Mouse (Mus musculus) kidney, adult 18-20 months (tissue): ENCODE data around the gene Smco4.
A peak's percentile ranks its signal among the peaks of the same experiment; 100 is the strongest.
"Not testable (repeated sequence)": the region's sequence is repeated elsewhere in the genome, so short reads cannot be mapped to it uniquely, and the experiment has no call there.

Experiments
- DNase-seq: peaks from one replicate; pipeline ENCODE4 v3.0.0; 2021

Smco4 gene

DNA sequence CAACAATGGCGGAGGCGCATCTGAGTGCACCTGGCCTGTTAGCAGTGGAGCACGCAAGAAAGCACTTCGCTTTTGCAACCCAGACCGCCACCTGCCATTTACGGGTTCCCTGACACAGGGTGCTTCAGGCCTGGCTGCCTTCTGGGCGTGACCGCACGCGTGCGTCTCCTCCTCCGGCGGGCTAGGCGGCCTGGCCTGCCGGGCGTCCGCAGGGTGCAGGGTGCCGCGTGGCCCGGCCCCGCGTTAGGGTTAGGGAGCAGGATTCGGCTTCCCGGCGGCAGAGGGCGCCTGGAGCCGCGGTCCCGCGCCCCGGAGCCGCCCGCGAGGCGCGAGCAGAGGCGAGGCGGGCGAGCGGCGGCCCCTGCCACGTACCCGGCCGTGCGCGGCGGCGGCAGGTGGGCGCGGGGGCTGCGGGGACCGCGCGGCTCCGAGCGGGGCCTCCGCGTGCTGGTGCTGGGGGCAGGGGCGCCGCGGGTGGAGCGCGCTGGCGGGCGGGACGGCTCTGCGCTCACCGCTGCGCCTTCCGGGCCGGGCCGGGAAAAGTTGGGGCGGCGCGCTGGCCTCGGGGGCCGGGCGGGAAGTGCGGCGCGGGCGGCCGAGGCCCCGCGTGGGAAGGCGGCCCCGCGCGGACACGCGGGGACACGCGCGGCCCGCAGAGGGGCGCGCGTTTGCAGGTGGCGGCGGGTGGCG, at the start of gene Smco4:
Smco4 (plus strand) TSS at position 198 of the 690 bp plus-strand sequence.
- peak; percentile 83 for DNase-seq

DNA sequence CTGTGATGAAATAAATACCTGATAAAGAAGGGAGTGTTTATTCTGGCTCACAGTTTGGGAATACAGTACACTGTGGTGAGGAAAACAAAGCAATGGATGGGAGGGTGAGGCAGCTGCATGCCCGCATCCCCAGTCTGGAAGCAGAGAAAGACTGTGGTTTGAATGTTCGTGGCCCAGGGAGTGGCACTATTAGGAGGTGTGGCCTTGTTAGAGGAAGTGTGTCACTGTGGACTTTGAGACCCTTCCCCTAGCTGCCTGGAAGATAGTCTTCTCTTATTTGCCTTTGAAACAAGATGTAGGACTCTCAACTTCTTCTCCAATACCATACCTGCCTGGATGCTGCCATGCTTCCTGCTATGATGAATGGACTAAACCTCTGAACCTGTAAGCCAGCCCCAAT, 45.8 kb upstream of the Smco4 start:
- DNase-seq = no peak

DNA sequence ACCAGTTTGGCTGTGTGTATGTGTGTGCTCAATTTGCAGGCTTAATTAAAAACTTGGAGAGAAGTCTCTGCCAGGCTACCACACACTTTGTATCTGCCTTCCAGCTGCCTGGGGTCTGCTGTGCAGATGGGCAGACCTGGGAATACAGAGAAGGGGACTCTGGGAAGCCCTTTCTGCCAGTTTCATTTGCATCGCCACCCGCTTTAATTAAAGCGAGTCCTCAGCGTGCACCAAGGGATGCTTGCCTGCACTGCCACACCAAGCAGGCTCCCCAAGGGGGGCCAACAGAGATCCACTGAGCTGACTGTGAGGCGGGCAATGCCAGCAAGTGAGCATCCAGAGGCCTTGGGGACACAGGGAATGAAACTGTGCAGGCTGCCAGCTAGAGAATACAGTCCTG, 42.3 kb upstream of the Smco4 start:
- DNase-seq = no peak

DNA sequence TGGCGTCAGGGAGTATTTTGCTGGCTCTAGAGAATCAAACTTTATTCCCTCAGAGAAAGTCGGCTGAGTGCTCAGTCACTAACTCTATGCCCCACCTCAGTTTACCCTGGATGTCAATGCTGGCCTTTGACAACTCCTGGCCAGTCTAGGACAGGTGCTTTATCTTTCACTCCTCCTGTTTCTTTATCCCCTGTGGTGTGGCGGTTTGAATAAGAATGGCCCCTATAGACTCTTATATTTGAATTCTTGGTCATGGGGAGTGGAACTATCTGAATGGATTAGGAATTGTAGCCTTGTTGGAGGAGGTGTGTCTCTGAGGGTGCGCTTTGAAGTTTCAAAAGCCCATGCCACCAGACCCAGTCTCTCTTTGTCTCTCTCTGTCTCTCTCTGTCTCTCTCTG, 21.0 kb upstream of the Smco4 start:
- no peak for DNase-seq

DNA sequence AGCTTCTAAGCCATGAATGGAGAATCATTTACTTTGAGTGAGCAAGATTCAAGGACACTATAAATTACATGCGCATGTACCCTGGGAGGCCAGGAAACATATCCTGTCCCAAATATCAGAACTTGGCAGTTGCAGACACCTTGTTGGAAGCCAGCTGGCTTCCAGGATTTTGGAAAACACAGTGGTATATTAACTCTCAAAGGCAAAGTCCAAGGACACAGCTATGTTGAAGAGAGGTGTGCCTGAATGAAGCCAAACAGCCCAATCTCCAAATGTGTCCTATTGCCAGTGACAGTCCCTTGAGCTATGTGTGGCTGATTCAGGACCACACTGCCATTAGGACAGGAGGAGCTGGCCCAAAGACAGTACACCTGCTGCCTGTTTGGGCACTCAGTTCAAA, 20.0 kb upstream of the Smco4 start:
- DNase-seq = peak; percentile 5

DNA sequence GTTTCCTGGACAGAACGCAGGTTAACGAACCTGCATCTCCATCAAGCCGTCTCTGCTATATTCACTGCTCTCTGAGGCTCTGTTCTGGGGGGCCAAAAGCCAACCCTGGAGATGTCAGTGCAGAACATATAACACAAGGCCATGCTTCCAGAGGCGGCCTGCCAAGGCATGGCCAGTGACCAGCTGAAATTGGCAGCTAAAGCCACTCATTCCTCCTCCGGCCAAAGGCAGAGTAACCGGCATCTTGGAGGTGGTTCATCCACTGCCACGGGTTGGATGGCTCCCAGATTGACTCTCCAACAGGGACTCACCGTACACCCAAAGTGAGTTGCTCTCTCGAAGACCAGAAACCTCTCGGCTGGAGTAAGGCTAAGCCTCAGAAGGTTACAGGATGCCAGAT, 15.7 kb upstream of the Smco4 start:
- DNase-seq = no peak

DNA sequence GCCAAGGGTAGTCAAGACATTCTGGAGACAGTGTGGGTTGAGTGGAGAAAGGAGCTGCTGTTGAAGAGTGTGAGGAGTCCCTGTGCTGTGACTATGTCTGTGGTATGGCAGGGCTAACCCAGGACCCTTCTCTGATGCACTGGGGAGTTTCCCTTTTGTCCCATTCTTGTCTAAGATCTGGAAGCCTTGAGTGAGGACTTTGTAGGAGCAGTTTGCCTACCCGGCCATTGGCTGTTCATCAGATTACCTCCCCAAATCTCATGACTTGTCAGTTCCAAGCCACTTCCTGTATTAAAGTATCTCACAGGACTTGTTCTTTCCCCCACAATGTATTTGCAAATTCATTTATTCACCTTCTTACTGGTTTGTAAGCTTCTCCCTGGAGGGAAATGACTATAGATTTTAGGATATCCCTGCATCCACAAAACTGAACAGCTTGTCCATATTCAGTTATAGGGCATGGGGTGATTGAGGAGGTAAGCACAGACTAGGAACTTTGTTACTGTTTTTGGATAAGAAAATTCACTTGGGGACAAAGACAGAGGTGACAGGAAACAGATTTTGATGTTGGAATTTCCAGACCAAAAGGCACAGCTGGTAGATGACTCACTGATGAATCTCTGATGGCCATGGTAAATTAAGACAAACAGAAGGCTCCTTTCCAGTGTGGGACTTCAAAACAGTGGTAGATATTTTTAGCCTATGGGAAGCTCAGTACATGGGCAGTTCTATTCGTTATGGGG, 5.4 kb upstream of the Smco4 start:
- no peak for DNase-seq

DNA sequence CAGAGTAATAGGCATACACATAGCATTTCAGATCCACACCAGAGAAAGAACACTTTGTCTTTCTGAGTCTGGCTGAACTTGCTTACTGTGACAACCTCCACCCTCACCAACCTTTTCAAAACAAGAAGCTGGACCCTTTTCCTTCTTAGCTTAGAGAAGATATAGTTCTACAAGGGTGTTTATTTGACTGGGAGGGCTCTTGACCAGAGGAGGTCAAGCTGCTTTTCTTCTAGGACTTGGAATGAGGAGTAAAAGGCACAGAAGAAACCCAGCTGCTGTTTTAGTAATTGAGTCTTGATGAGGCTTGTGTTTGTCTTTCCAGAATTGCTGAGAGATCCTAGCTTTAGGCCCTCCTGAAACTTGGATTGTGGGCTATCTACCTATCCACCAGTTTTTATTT, 3.9 kb upstream of the Smco4 start:
- DNase-seq = no peak

DNA sequence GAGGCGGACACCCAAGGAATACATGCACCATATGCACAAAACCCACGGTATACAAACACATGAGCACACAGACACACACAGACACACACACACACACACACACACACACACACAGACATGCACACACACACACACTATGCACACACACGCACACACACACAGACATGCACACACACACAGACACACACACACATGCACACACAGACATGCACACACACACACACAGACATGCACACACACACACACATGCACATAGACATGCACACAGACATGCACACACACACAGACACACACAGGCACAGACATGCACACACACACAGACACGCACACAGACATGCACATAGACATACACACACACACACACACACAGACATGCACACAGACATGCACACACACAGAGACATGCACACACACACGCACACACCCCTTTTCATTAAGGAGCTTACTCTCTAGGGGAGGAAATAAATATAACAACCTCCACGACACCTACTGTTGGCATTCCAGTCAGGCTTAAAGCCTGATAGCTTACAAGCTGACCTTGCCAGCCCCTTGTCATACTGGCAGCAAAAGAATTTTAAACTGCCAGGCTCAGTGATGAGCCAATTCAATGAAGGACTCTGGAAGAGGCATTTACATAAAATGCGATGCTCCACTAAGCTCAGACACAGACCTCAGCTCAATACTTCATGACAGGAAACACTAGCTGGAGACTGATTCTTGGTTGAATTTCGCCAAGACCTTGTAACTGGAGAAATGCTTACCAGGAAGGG, 2.7 kb upstream of the Smco4 start:
- DNase-seq = no peak

DNA sequence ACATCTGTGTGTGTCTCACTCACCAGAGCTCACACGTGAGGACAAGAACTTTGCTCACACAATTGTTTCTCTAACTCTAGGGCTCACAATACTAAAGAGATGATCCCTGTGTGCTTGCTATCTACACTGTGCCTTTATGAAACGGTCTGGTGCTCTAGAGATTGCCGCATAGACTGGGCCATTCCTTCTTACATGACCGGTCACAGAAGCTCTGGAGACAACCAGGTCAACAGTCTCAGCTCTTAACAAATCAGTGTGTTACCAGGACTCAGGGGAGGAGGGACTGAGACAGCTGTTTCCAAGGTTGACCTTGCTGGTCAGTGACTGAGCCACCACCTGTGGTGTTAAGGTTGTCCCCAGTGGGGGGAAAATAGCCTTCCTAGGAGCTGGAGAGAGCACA, 1.5 kb upstream of the Smco4 start:
- DNase-seq = no peak

DNA sequence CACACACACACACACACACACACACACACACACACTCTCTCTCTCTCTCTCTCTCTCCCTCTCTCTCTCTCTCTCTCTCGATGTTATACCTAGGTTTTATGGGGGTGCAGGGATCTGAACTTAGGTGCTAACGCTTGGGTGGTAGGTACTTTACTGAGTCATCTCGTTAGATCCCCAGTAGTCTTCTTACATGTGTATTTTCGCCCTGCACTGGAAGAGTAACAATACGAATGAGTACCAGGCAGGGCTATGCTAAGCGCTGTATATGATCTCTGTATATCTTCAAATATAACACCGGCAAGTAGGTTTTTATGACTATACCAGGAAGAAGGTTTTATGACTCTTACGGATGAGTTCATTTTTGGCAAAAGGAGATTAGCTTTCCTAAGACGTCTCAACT, 831 bp upstream of the Smco4 start:
- no peak for DNase-seq

DNA sequence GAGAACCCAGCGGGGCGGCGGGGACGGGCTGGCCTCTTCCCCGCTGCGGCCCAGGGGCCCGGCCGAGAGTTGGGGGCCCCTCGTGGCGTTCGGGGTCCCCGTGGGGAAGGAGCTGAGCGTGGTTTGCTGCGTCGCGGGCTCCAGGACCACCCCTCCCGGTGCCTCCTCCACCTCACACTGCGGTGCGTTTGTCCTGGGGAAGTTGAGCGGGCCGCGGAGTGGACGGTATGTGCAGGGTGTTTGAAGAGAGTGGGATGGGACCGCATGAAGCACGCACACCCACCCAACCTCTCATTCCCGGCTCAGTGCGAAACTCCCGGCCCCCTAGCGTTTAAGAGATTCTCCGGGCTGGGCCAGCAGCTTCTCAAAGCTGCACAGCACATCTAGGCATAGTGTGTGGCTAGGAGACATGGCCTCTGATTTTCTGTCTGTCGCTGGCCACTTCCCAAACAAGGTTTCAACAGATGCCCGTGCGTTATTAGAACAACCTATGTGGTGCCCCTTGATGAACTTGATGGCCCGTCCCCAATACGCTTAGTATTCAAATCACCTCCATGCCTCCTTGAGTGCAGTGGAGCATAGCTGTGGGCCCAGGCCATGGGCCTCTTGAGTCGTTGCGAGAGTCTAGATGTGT, 810 bp downstream of the Smco4 start:
- peak; percentile 75 for DNase-seq

DNA sequence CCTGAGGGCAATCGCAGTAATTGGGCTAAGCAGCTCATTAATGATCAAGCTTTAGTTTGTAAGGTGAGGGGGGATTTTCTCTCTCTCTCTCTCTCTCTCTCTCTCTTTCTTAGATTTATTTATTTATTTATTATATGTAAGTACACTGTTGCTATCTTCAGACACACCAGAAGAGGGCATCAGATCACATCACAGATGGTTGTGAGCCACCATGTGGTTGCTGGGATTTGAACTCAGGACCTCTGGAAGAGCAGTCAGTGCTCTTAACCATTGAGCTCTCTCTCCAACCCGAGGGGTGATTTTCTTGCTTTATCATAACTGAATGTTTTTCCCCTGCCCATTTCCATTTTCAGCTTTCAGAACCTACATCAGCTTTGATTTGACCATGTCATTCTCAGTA, 2.0 kb downstream of the Smco4 start:
- not testable (repeated sequence) for DNase-seq

DNA sequence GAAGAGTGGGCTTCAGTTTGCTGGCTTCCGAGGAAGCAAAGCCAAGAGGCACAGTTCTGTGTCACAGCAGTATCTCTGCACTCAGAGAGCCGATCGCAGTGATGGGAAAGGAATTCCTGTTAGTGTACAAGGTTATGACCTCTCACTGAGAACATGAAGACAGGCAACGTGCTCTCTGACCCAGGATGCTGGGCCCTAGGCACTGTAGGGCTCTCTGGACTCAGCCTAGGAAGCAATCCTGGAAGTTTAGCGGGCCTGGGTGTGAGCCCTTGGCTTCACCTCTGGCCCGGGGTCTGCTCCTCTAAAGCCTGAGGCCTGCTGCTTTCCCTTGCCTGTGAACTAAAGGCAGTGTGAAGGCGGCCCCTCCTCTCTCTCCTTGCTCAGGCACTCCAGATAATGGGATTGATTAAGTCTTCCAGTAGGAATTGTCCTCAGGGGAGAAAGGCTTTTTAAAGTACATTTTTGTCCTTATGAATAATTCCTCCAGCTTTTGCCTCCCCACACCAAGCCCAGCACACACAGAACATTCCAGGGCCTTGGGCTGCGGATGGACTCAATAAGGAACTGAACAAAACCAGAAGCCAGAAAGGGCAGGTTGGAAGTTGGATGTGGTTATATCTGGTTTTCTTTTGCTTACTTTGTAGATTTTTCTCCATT, 2.8 kb downstream of the Smco4 start:
- DNase-seq = no peak

DNA sequence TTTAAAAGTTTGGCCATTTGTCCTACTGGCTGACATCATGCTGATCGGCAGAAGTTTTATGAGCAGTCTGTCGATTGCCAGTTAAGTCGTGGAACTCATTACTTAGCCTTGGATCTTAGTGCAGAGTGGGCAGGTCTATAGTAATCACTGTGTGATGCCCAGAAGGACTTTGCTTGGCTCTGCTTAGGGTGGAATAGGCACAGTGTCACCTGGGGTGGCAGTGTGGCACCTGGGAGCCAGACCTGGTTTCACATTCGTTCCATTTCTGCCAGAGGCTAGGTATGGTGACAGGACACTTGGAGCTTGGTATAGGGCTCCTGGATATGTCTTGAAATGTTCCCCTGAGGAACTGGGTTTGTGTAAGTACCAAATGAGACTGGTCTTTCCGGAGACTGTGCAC, 6.8 kb downstream of the Smco4 start:
- DNase-seq = no peak

DNA sequence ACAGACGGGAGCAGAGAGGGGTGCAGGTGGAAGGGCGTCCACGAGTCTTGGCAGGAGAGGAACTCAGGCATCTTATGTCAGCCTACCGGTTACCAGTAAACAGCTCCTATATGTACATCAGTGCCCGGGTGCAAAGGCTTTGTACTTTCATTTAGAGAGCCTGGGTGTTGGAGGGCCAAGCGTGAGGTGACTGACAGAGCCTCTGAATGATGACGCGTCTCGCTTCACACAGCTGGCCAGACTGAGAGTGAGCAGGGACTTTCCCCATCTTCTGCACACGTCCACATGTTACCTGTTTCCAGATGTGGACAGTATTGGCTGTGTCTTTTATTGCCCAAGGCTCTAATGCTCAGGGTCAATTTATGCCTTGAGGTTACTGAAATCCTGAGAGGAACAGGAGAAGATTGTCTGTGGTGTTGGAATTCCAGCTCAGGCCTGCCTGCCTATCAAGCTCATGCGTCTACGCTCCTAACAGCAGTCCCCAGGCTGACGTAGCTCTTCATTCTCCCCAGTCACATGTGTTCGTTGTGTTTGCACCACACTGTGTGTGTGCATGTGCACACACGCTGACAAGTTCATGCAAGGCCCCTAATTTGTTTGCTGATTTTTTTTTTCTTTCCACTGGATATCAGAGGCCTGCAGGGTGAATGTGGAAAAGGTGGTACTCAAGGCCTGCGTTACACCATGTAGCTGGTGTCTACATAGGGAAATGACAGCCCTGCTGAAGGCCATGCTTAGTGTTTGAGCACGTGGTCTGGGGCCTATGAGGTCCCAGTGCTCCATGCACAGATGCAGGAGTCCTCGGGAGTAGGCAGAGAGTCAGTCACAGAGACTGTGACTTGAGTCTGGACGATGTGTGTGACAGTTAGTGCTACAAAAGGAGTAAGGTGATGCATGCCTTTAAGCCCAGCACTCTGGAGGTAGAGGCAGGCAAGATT, 8.4 kb downstream of the Smco4 start:
- no peak for DNase-seq

DNA sequence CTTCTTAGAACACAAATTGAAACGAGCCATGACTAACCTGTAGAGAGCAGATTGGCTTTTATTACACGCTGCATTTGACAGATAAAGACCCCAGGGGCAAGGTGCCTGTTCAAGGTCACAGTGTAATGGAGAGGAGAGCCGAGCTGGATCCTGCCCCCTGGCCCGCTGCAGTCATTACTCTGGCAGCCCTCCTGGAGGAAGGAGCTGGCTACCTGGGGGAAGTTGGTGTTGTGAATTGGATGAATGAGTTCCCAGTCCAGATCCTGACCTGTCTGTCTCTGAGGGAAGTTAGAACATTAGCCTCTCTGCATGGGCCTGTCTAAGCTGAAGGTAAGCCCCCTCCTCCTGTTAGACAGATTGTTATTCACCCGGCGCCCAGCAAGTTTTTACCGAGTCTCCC, 9.2 kb downstream of the Smco4 start:
- peak; percentile 31 for DNase-seq

DNA sequence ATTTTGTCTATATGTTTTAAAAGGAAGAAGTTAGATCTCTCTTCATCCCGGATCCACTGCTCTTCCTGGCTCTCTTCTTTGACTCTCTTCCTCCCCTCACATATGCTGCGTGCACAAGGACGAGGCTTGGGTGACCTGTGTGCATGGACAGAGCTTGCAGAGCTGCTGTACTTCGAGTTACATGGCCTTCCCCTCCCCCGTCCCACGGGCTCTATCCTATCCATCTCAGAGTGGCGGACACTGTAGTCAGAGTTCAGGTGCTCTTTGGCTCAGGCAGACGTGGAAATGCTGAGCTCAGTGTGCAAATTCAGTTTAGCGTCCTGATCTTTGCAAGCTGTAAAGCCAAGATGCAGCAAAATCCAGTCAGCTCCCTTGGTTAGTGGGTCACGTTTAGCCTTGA, 10.1 kb downstream of the Smco4 start:
- no peak for DNase-seq

DNA sequence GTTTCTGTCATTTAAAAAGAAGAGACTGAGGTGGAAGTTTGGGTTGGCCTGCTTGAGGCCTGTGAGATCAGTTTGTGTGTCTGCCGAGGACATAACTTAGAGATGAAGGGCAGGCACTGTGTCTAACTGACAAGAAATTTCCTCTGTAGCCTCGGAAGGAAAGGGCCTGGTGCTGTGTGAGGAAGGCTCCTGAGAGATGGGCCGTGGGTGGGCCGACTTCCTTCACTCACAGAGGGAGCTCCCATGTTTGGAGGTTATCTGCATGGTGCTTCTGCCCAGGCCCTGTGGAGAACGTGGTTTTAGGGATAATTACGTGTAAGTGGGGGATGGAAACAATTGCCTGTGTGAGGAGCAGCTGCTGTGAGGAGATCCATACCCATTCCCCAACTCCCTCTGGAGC, 10.6 kb downstream of the Smco4 start:
- peak; percentile 38 for DNase-seq

DNA sequence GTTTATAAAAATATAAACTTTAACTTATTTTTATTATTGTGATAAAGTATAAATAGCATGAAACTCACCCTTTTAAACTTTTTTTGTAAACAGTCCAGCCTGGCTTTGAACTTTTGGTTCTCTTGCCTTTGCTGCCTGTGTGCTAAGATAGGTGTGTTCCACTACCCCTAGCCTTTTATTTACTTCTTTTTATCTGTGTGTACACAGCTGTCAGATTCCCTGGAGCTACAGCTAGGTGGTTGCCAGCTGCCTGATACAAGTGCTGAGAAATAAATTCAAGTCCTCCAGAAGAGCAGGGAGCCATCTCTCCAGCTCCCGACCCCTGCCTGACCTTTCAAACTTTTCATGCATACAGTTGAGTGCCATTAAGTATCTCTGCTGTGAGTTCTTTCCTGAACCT, 12.1 kb downstream of the Smco4 start:
- DNase-seq = no peak

DNA sequence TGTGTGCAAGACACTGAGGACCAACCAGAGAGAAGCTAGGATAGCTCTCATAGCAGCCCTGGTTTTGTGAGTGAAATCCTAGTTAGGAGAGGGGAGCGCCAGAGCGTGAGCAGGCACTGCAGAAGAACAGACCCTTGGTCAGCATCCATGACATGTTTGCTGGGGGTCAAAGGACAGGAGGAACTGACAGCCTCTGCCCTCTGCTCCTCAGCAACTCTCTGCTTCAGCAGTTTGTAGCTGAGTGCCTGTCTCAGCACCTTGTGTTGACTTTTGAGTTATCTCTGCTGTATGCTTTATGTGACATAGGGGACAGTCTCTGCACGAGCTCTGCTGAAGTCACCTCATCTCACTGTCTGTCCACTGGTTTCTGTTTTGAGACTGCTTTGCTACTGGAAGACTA, 13.6 kb downstream of the Smco4 start:
- peak; percentile 41 for DNase-seq

DNA sequence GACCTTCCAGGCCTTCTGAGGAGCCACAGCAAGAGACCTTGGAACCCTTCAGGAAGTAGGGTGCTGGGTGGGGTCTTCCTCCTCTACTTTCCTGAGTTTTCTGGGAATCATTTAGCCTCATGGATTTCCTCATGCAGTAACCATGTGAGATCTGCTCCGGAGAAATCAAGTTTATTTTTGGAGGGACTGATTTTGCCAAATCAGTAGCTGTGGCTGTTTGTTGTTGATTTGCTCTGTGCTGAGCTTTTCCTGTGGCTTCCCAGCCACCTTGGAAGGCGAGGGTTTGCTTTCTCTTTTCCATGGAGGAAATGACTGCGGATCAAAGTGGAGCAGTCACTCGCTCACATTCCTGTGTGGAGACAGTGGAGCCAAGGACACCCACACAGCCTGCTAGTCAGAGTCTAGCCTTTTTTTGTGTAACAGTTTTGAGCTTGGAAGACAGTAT, 14.2 kb downstream of the Smco4 start:
- peak; percentile 33 for DNase-seq
